Mouse (Mus musculus) lung, postnatal 0 days (tissue): ENCODE data around the gene Grik3.

Experiments
- CTCF ChIP-seq: IDR thresholded peaks from 2 replicates; pipeline ENCODE4 v1.5.1; 2016; ENCODE audit warnings: antibody characterized with exemption, mild to moderate bottlenecking
- EP300 ChIP-seq: IDR thresholded peaks from 2 replicates; pipeline ENCODE4 v1.6.1; 2016; ENCODE audit warnings: antibody characterized with exemption, mild to moderate bottlenecking, control low read depth

DNA sequence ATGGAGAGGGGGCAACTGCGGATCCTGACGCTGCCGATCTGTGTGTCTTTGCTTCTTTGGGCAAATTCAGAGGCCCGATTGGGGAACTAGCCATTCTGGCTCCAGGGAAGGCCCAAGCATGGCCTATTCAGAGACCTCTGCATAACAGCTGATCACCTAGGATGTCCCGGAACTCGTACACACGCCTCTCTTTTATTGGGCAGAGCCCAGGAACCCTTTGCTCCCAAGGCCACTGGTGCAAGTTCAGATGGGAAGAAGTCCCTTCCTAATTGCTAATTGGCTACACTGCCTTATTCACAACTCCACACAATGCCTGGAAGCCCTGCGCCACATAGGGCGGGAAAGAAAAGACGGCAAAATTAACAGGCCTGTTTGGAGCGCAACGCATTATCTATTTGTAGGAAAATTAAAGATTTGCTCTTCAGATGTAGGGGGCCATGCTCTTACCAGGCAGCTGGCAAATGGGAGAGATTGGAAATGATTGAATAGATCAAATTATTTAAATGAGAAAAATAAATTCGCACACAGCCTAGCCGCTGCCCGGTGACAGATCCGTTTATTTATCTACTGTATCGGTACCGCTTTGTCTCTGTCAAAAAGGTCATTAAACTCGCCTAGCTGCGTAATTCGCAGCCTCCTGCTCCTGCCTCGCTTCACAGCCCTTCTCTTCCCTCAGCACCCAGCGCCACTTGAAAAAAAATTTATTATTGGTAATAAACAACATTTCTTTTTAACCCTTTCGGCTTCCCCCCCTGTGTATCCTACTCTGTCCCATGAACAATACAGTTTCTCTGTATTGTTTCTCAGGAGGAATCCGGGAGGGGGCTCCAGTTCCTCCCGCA is 1.5 kb upstream of the Grik3 start:
- no peak for TF ChIP-seq EP300
- TF ChIP-seq CTCF, result no peak
